Mouse (Mus musculus): ENCODE data around the gene Pip4k2a.
"Not testable (repeated sequence)": the region's sequence is repeated elsewhere in the genome, so short reads cannot be mapped to it uniquely, and the experiment has no call there.

The Pip4k2a gene

GRCm38 (mm10) chr2:18900635-18901034 is 97.3 kb downstream of the Pip4k2a start:
- in situ Hi-C loops (cut with MboI, MseI): no loop called here

GRCm38 (mm10) chr2:18897742-18898256 is 100.1 kb downstream of the Pip4k2a start:
- in situ Hi-C loops (cut with MboI, MseI): no loop called here

GRCm38 (mm10) chr2:18896015-18896414 is 101.9 kb downstream of the Pip4k2a start:
- in situ Hi-C loops (cut with MboI, MseI): no loop called here

DNA sequence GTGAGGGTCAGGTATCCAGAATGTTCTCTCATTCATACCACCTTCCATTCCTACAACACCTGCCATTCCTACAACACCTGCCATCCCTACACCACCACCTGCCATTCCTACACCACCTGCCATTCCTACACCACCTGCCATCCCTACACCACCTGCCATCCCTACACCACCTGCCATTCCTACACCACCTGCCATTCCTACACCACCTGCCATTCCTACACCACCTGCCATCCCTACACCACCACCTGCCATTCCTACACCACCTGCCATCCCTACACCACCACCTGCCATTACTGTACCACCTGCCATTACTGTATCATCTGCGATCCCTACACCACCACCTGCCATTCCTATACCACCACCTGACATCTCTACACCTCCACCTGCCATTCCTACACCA is 104.6 kb downstream of the Pip4k2a start:
- in situ Hi-C loops (cut with MboI, MseI): not testable (repeated sequence)

DNA sequence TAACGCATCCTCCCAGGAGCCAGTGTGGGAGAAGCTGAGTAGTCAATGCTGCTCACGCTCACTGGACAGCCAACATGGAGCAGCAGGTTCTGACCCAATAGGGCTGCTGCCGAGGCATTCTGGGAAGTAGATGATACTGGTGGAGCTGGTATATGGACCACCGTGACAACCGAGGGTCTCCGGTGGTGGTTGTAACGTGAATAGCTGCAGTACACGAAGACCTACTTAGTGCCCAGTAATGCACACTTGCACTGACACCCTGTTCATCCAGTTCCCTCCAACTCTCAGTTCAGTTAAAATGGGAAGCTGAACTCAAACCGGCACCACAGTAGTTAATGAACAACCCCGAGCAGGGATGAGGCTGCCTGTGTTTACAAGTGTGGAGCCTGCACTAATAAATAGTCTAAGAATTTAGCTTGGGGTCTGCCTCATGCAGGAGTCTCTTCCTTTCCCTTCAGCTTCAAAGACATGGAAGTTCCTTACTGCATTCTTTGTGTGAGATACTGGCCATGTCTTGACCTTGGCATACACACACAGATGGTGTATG is 105.9 kb downstream of the Pip4k2a start:
- in situ Hi-C loops (cut with MboI, MseI): no loop called here

DNA sequence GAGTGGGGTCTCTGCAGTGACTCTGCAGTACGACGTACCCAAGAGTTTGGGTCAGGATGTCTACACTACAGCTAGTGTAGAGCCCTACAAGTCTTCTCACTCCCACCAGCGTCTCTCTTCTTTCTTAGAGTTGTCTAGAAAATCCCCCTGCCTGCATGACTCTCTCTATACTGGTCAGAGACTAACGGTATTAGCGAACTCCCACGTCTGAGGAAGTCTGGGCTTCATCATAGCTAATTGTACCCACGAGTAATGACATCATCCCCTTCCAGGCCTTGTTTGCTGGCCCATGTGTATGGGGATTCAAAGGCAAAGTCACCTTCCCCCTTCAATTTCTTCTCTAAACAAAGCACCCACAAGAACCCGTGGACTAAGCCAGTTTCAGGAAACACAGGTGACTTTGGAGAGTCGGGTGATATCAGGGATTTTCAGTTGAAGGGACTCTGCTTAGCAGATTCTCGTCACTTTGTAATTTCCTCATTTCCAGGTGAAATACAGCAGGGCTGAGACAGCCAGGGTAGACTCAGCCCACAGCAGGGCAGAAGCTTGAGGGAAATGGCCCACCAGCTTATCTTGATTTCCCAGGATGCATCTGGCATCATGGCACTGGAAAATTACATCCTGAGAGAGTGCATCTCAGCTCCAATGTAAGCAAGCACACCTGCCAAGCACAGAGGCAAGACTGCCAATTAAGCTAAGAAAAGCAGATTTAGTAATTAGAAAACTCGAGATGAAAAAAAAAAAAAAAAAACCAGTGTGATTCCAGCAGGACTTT is 107.5 kb downstream of the Pip4k2a start:
- in situ Hi-C loops (cut with MboI, MseI): no loop called here

DNA sequence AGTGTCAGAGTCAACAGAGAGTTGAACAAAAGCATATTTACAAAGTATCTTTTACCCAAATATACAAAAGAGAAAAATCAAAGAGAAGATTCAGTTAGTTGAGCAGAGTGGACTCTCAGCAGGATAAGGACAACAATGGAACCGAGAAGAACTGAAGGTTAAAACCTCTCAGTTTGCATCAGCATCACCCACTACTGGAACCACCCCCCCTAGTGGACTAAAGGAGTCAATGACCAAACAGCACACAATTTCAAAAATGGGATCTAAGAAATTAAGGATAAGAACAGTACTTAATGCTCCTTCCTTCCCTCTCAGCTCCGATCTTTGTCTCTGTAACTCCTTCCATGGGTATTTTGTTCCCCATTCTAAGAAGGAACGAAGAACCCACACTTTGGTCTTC is 113.6 kb downstream of the Pip4k2a start:
- in situ Hi-C loops (cut with MboI, MseI): no loop called here

- in situ Hi-C loops (cut with MboI, MseI): no loop called here
Measured at GRCm38 (mm10) chr2:18874626-18875025, 123.3 kb downstream of the Pip4k2a start.

DNA sequence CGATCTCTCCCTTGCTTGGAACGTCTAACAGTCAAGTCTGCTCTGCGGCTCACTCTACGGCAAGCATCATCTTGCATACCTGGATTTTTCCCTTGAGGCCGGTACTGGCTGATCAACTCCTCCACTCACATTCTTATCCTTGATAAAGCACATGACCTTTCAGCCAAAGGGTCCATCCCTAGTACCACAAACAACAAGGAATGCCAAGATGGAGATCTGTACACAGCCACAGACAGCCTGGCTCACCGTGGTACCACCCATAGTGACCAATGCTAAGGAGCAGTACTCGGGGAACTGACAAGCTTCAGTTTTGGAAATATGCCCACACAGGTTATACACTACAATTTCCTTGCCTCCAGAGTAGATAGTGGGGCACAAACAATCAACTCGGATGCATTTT is 123.9 kb downstream of the Pip4k2a start:
- in situ Hi-C loops (cut with MboI, MseI): no loop called here

DNA sequence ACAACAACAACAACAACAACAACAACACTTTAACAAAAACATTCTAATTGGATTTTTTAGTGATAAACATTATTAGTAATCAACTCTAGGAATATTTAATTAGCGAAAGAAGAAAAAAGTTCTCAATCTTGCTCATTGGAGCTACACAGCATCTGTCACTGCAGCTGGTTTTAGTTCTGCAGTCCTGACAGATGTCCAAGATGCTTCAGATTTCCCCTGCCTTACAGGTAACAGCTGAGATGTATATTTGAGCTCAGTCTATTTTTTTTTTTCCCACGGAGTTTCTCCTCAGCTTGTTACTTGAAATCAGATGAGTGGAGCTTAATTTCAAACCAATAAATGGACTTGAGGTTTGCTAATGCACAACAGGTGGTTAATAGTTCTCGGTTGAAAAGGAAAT is 124.5 kb downstream of the Pip4k2a start:
- in situ Hi-C loops (cut with MboI, MseI): no loop called here

GRCm38 (mm10) chr2:18872797-18873196 is 125.1 kb downstream of the Pip4k2a start:
- in situ Hi-C loops (cut with MboI, MseI): no loop called here

DNA sequence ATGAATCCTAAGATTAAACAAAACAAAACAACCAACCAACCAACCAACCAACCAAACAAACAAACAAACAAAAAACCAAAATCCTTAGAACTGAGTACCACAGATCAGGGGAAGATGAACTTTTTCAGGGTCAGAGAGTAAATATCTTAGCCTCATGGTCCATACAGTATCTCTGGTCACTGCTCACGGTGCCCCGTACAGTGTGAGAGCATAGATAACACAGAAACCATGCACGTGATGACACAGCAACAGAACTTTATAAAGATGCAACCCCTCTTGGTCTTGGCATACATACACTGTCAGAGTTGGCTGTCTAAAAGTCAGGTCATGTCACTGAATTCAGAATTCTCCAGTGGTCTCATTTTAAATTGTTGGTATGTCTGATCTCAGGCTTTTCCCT is 126.8 kb downstream of the Pip4k2a start:
- in situ Hi-C loops (cut with MboI, MseI): no loop called here

DNA sequence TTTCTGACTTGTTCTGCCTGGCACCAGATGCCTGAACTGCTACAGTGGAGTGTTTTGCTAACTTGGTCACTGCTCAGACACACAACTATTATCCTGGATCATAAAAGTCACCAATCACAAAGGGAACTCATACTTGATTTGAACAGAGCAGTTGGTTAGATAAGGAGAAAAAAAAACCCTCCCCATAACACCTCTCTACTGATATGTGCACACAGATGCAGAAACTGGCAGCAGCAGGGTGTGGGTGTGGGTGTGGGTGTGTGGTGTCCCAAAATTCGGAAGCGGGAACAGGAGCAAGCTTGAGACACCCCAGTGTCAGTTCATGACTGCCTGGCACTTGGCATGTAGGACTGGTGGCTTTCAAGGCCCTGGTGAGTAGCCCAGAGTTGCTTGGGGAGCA is 130.9 kb downstream of the Pip4k2a start:
- in situ Hi-C loops (cut with MboI, MseI): no loop called here

DNA sequence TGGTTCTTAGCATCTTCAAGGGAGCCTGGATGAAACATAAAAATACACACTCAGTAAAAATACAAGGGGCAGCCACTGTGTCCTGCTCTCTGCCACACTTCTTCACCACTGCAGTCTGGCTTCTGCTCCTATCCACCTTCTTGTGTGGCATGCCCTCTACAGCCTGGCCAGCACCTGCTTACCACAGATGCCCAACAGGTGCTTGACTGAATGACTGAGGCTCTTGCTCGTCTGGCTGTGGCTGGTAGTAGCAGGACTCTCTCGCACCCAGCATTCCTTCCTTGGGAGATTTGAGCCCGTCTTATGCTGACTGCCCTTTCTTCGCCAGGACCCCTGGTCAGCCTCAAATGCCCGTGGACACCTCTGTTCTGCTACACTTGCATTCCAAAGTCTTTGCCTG is 133.2 kb downstream of the Pip4k2a start:
- in situ Hi-C loops (cut with MboI, MseI): no loop called here

DNA sequence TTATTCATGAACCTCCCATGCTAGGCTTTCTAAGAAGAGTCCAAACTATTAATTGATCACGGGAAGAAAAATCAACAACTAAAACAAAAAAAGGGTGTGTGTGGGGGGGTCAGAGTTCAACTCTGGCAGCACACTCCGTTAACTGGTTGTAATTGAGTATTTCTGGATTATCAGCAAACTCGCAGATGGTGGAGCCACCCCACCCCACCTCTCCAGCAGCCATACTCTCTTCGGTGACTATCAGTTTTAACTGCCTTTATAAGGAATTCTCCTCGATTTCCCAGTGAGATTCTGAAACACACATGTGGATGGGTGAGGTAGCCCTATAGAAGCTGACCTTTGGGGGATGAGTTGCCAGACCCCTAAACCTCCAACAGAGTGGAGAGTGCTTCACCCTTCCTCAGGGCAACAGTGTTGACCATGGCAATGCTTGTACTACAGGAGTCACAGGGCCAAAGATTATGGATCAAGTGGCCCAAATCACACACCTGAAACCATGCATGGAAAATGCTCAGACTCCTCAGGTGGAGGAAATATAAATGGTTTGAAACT is 136.2 kb downstream of the Pip4k2a start:
- in situ Hi-C loops (cut with MboI, MseI): no loop called here

DNA sequence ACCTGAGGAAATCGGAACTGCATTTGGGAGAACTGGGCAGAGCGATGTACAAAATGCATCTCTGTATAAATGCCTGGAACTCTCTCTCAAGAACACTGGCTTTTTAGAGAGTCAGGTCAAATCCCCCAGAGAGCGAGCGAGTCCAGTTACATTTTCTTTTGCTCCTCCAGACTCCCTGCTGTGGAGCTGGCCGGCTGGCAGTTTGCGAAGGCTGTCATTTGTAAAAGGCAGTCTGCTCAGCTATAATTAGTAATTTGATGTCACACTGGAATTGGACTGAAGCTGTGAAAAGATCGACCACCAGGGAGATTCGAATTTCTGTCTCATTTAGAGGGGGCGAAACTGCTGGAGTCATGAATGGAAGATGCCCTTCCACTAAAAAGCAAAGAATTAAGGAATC is 137.2 kb downstream of the Pip4k2a start:
- in situ Hi-C loops (cut with MboI, MseI): no loop called here

DNA sequence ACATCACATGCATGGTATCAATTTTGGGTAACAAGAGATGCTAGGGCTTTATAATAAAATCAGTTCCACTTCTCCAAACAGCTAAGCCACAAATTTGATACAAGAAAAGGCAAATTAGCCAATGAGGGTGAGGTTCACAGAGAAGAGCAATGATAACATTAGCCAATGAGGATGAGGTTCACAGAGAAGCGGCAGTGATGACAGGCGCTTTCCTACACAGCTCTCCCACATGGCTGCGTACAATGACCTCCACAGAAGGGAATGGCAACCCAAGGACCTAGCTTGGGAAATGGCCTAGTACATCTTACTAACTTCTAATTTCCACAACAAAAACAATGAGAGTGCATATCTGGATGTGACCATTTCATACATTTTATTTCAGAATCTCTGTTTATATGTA is 140.0 kb downstream of the Pip4k2a start:
- in situ Hi-C loops (cut with MboI, MseI): no loop called here

GRCm38 (mm10) chr2:18856461-18856860 is 141.5 kb downstream of the Pip4k2a start:
- in situ Hi-C loops (cut with MboI, MseI): no loop called here

DNA sequence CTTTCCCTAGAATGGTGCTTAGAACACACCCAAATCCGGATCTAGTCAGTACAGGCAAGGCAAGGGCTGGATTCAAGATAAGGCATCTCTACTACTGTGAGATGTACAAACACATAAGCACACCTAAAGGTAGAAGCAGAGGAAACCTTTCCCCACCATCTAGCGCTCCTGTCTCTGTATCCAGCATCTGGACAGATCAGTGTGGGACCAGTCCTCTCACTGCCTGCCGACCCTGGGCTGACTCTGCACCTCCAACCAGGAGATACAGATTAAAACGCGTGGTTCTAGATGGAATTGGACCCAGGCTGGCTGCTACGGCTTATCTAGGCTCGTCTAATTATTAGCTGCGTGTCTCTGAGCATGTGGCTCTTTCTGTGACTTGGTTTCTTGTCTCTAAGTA is 142.7 kb downstream of the Pip4k2a start:
- in situ Hi-C loops (cut with MboI, MseI): no loop called here

DNA sequence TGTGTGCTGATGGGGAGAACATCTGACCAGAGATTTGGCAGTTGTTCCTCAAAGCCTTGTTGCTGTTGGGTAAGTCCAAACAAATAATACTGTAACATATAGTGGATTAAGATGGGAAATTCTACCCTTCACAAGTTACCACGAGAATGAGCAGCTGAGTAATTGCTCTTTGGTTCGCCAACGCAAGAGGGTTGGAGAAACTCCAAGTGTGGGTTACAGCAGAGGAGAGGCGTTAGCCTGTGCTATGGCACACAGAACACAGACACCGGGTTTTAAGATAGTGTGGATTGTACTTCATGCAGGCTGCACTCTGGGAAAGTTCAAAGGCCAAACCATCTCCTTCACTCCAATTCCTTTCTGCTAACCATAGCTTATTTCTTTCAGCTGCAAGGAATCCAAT is 144.6 kb downstream of the Pip4k2a start:
- in situ Hi-C loops (cut with MboI, MseI): no loop called here

DNA sequence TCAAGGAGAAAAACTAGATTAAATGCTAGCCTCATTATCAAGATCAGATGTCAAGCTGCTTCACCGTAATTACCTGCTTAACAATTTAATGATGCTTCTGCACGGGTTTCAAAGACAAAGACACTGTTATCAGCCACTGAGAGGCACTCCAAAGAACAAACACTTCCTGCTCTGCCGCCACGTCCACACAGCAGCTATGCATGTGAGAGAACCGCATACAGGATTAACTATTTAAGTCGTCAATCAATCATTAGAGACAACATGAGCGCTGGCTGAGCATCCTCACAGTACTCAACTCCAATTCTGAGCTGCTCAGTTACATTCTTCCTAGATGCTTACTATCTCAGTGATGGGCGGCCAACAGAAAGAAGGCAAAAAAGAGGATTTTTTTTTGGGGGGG is 147.3 kb downstream of the Pip4k2a start:
- in situ Hi-C loops (cut with MboI, MseI): no loop called here

GRCm38 (mm10) chr2:18848074-18848629 is 149.8 kb downstream of the Pip4k2a start:
- in situ Hi-C loops (cut with MboI, MseI): loop anchor here (10.0 kb wide), 1 partner anchor 1163 kb away; no protein-coding TSS in a partner anchor

DNA sequence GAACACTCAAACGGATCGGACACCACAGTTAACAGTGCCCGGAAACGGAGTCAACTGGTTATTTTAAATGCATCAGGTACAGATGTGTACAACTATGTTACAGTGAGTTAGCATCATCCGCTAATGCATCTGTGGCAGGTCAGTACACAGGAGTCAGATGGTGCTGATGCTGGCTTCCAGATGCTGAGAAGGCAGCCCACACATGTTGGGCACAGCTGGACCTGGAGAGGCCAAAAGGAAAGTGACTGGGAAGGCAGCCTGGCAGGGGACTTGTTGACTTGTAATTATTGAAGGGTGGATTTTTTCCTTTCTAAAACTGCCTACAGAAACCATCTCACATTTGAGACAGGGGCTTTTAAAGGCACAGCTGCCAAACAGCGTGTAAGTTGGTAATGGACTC is 155.4 kb downstream of the Pip4k2a start:
- in situ Hi-C loops (cut with MboI, MseI): loop anchor here (10.0 kb wide), 1 partner anchor 1158 kb away; no protein-coding TSS in a partner anchor

All from T-helper 1 cell (primary cell).